ENCODE assay signal across 8 mouse cellular contexts in the genomic region with DNA sequence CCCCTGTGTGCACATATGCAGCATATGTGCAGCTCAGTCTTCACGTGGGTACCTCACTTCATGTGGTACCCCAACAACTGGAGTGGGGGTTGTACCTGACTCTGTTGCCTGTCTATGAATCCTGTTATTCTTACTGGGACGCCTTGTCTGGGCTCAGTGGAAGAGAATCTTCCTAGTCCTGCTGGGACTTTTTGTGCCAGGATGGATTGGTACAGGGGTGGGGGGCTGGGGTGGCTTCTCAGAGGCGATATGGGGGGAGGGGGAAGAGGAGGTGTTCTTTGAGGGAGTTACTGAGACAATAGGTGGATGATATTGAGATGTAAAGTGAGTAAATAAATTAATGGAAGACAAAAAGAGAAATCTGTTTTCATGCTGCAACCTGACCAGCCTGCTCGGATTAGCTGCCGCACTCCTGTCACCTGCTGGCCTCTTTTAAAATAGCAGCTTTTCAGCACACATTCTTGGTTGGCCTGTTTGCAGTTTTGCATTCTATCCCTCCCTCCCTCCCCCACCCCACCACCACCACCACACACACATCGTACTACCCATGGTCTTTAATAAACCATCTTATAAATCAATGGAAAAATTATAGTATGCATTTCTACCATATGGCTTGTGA.
DNase-seq lines count a peak whose midpoint lies in the region; ATAC-seq and TF ChIP-seq lines count a peak whose summit lies in the region.

No protein-coding gene starts in this region.

- no peaks in the 10 kb centered on the region for H3K27me3 ChIP-seq in heart, adult 2 months (ENCODE audit: control insufficient read depth, insufficient read depth, low read length)
- H3K27me3 ChIP-seq in midbrain, embryonic 11.5 days (ENCODE audit: control insufficient read depth, insufficient read depth, low read length): no peaks in the 10 kb centered on the region
- H3K27me3 ChIP-seq in midbrain, embryonic 10.5 days (ENCODE audit: low read depth, poor library complexity, severe bottlenecking): no peaks in the 10 kb centered on the region
- no peaks in the 10 kb centered on the region for H3K27me3 ChIP-seq in embryonic facial prominence, embryonic 11.5 days (ENCODE audit: control insufficient read depth, insufficient read depth, low read length)
- H3K27me3 ChIP-seq in midbrain, postnatal 0 days (ENCODE audit: insufficient read depth, low read length): no peaks in the 10 kb centered on the region

- ATAC-seq in midbrain, embryonic 11.5 days (ENCODE audit: low FRiP score): peak; percentile 50; the same call in 1 of the 2 replicates
- ATAC-seq in embryonic facial prominence, embryonic 11.5 days (replicated peaks; ENCODE audit: insufficient number of reproducible peaks, low FRiP score, low TSS enrichment, low read depth): 0 out of 2 replicates have a peak, but pooled peaks have one; percentile 18
- peak; percentile 81 for ATAC-seq in midbrain, postnatal 0 days (ENCODE audit: low FRiP score)

- H3K79me2 ChIP-seq in heart, adult 2 months (replicated peaks; ENCODE audit: control insufficient read depth, insufficient read depth, low read length): no peaks in the 10 kb centered on the region

- H3K4me1 ChIP-seq in heart, adult 2 months (ENCODE audit: control insufficient read depth, insufficient read depth, low read length): no peaks in the 10 kb centered on the region
- H3K4me1 ChIP-seq in midbrain, embryonic 11.5 days (ENCODE audit: control insufficient read depth, insufficient read depth, low read length): no peaks in the 10 kb centered on the region
- no peaks in the 10 kb centered on the region for H3K4me1 ChIP-seq in midbrain, embryonic 10.5 days
- H3K4me1 ChIP-seq in embryonic facial prominence, embryonic 11.5 days (ENCODE audit: control insufficient read depth, insufficient read depth, low read length): no peaks in the 10 kb centered on the region
- H3K4me1 ChIP-seq in midbrain, postnatal 0 days (ENCODE audit: insufficient read depth, low read length): no peaks in the 10 kb centered on the region

- TF ChIP-seq EP300 in heart, adult 2 months (IDR thresholded peaks at IDR 0.05; ENCODE audit: insufficient read depth, low read depth, low read length): no peak

- no peak overlapping the region for H3K4me3 ChIP-seq in heart, adult 2 months
- H3K4me3 ChIP-seq in midbrain, embryonic 11.5 days (ENCODE audit: low read depth, low read length): no peak overlapping the region
- no peak overlapping the region for H3K4me3 ChIP-seq in midbrain, embryonic 10.5 days
- H3K4me3 ChIP-seq in embryonic facial prominence, embryonic 11.5 days (ENCODE audit: low read depth, low read length): no peak overlapping the region
- H3K4me3 ChIP-seq in midbrain, postnatal 0 days (ENCODE audit: low read depth, low read length): no peak overlapping the region

- H3K36me3 ChIP-seq in heart, adult 2 months (ENCODE audit: control insufficient read depth, insufficient read depth, low read length): no peaks in the 10 kb centered on the region
- H3K36me3 ChIP-seq in midbrain, embryonic 11.5 days (ENCODE audit: control insufficient read depth, insufficient read depth, low read length): no peaks in the 10 kb centered on the region
- H3K36me3 ChIP-seq in midbrain, embryonic 10.5 days: no peaks in the 10 kb centered on the region
- no peaks in the 10 kb centered on the region for H3K36me3 ChIP-seq in embryonic facial prominence, embryonic 11.5 days (replicated peaks; ENCODE audit: control insufficient read depth, insufficient read depth, low read depth, low read length)
- H3K36me3 ChIP-seq in midbrain, postnatal 0 days (ENCODE audit: insufficient read depth, low read length): no peaks in the 10 kb centered on the region

- no peak overlapping the region for H3K27ac ChIP-seq in heart, adult 2 months
- H3K27ac ChIP-seq in midbrain, embryonic 11.5 days (ENCODE audit: low read depth, low read length): no peak overlapping the region
- no peak overlapping the region for H3K27ac ChIP-seq in midbrain, embryonic 10.5 days (replicated peaks)
- no peak overlapping the region for H3K27ac ChIP-seq in embryonic facial prominence, embryonic 11.5 days (replicated peaks; ENCODE audit: low read depth, low read length)
- no peak overlapping the region for H3K27ac ChIP-seq in midbrain, postnatal 0 days (ENCODE audit: low read depth, low read length)

- WGBS in heart, adult 2 months: 51% methylated on average over 6 of the region's 6 CpGs
- whole genome bisulfite sequencing in midbrain, embryonic 11.5 days: 54% methylated on average over 6 of the region's 6 CpGs
- 41% methylated on average over 6 of the region's 6 CpGs for WGBS in midbrain, embryonic 10.5 days
- 54% methylated on average over 6 of the region's 6 CpGs for WGBS in embryonic facial prominence, embryonic 11.5 days
- WGBS in midbrain, postnatal 0 days: 51% methylated on average over 6 of the region's 6 CpGs

- H3K4me2 ChIP-seq in midbrain, embryonic 11.5 days: no peak overlapping the region
- H3K4me2 ChIP-seq in embryonic facial prominence, embryonic 11.5 days (ENCODE audit: low read depth, low read length): no peak overlapping the region
- H3K4me2 ChIP-seq in midbrain, postnatal 0 days (ENCODE audit: low read depth, low read length, poor library complexity, severe bottlenecking): no peak overlapping the region

- DNase-seq in heart, adult 2 months: no peak
- DNase-seq in heart, postnatal 36 days: no peak
- DNase-seq in midbrain, embryonic 11.5 days (ENCODE audit: low spot score, missing footprints): peak; percentile 35
- no peak for DNase-seq in midbrain, embryonic 10.5 days (ENCODE audit: low spot score)
- peak; percentile 24 for DNase-seq in embryonic facial prominence, embryonic 11.5 days (ENCODE audit: low spot score)
- DNase-seq in midbrain, postnatal 0 days (ENCODE audit: low spot score): peak; percentile 45
- no peak for DNase-seq in urinary bladder, postnatal 25 days (ENCODE audit: low spot score)
- DNase-seq in natural killer cell, adult 2 months (ENCODE audit: low spot score in 2 of 2): no peak

- no peak for TF ChIP-seq POLR2A in heart, adult 2 months (IDR thresholded peaks at IDR 0.05; ENCODE audit: insufficient read depth, low read depth, low read length)

- peak; percentile 54 for TF ChIP-seq CTCF in heart, adult 2 months (IDR thresholded peaks at IDR 0.05)
- peak; percentile 73 for TF ChIP-seq CTCF in midbrain, postnatal 0 days (IDR thresholded peaks at IDR 0.05)

- no peaks in the 10 kb centered on the region for H3K9me3 ChIP-seq in midbrain, embryonic 11.5 days (ENCODE audit: control insufficient read depth, low read length)
- peaks cover 6% of the 10 kb centered on the region; the same call in 1 of the 2 replicates for H3K9me3 ChIP-seq in midbrain, embryonic 10.5 days (replicated peaks)
- H3K9me3 ChIP-seq in embryonic facial prominence, embryonic 11.5 days (replicated peaks; ENCODE audit: control insufficient read depth, low read length): no peaks in the 10 kb centered on the region
- no peaks in the 10 kb centered on the region for H3K9me3 ChIP-seq in midbrain, postnatal 0 days (ENCODE audit: low read length)

- intact Hi-C loops in heart, adult 2 months (cut with DNase I): loop anchor here (5.0 kb wide), 1 partner anchor 238 kb away; no protein-coding TSS in a partner anchor
- intact Hi-C loops in heart, postnatal 36 days (cut with DNase I): loop anchor here (5.0 kb wide), 1 partner anchor 1193 kb away; no protein-coding TSS in a partner anchor

- no peak overlapping the region for H3K9ac ChIP-seq in heart, adult 2 months (ENCODE audit: low read depth, low read length)
- no peak overlapping the region for H3K9ac ChIP-seq in midbrain, embryonic 11.5 days (ENCODE audit: low read length)
- no peak overlapping the region for H3K9ac ChIP-seq in embryonic facial prominence, embryonic 11.5 days (replicated peaks; ENCODE audit: low read length)
- H3K9ac ChIP-seq in midbrain, postnatal 0 days (replicated peaks; ENCODE audit: low read length, poor library complexity, severe bottlenecking): no peak overlapping the region

Comparison
In these comparisons a context has a peak if more than half of its experiments do, and no peak if none do; other contexts are left out.
1. DNase-seq: peak in midbrain, embryonic 11.5 days (single experiment), embryonic facial prominence, embryonic 11.5 days (single experiment) and midbrain, postnatal 0 days (single experiment); none in heart, adult 2 months (0 of 2), heart, postnatal 36 days (0 of 2), midbrain, embryonic 10.5 days (single experiment), urinary bladder, postnatal 25 days (single experiment) and natural killer cell, adult 2 months (0 of 2).
2. ATAC-seq: peak in every context shown above with its lines; median percentile 81 in midbrain, postnatal 0 days; 50 in midbrain, embryonic 11.5 days; 18 in embryonic facial prominence, embryonic 11.5 days.